Mouse (Mus musculus): ENCODE results near the gene Slc5a5.
"Not testable (repeated sequence)": the region's sequence is repeated elsewhere in the genome, so short reads cannot be mapped to it uniquely, and the experiment has no call there.

Slc5a5 gene

GRCm38 (mm10) chr8:70903112-70903511 lies 10.6 kb upstream of the Slc5a5 start:
- DNase-seq (ENCODE audit: low read depth, low spot score), result no peak

- DNase-seq (ENCODE audit: low read depth, low spot score), result no peak
These were observed 9.7 kb upstream of the Slc5a5 start for GRCm38 (mm10) chr8:70902211-70902610.

GRCm38 (mm10) chr8:70900872-70901387 lies 8.4 kb upstream of the Slc5a5 start:
- no peak for DNase-seq (ENCODE audit: low read depth, low spot score)

- DNase-seq (ENCODE audit: low read depth, low spot score), result no peak
These were observed 6.7 kb upstream of the Slc5a5 start for GRCm38 (mm10) chr8:70899226-70899625.

GRCm38 (mm10) chr8:70898661-70899198 lies 6.2 kb upstream of the Slc5a5 start:
- DNase-seq (ENCODE audit: low read depth, low spot score), result no peak

- peak; percentile 88 for DNase-seq (ENCODE audit: low read depth, low spot score)
These were observed 5.3 kb upstream of the Slc5a5 start for GRCm38 (mm10) chr8:70897681-70898413.

- DNase-seq (ENCODE audit: low read depth, low spot score), result peak; percentile 98
These were observed 4.6 kb upstream of the Slc5a5 start, which contains the start of gene Rpl18a for GRCm38 (mm10) chr8:70897021-70897680. Gene Rpl18a (minus strand): TSS chr8:70897412.

GRCm38 (mm10) chr8:70896316-70897020 lies 3.9 kb upstream of the Slc5a5 start:
- no peak for DNase-seq (ENCODE audit: low read depth, low spot score)

GRCm38 (mm10) chr8:70895571-70896259 lies 3.2 kb upstream of the Slc5a5 start:
- DNase-seq (ENCODE audit: low read depth, low spot score), result not testable (repeated sequence)

GRCm38 (mm10) chr8:70894771-70895545 lies 2.4 kb upstream of the Slc5a5 start:
- no peak for DNase-seq (ENCODE audit: low read depth, low spot score)

GRCm38 (mm10) chr8:70894385-70894720 lies 1.8 kb upstream of the Slc5a5 start:
- DNase-seq (ENCODE audit: low read depth, low spot score), result no peak

GRCm38 (mm10) chr8:70893656-70894384 lies 1.3 kb upstream of the Slc5a5 start:
- DNase-seq (ENCODE audit: low read depth, low spot score), result peak; percentile 88

- no peak for DNase-seq (ENCODE audit: low read depth, low spot score)
These were observed 519 bp upstream of the Slc5a5 start for GRCm38 (mm10) chr8:70892896-70893655.

GRCm38 (mm10) chr8:70891356-70891755 lies 1.2 kb downstream of the Slc5a5 start:
- no peak for DNase-seq (ENCODE audit: low read depth, low spot score)

- no peak for DNase-seq (ENCODE audit: low read depth, low spot score)
These were observed 1.9 kb downstream of the Slc5a5 start for GRCm38 (mm10) chr8:70890656-70891055.

- no peak for DNase-seq (ENCODE audit: low read depth, low spot score)
These were observed 4.9 kb downstream of the Slc5a5 start for GRCm38 (mm10) chr8:70887669-70888068.

GRCm38 (mm10) chr8:70885612-70886011 lies 6.9 kb downstream of the Slc5a5 start:
- DNase-seq (ENCODE audit: low read depth, low spot score), result peak; percentile 69

- no peak for DNase-seq (ENCODE audit: low read depth, low spot score)
These were observed 7.9 kb downstream of the Slc5a5 start for GRCm38 (mm10) chr8:70884683-70885082.

GRCm38 (mm10) chr8:70884186-70884585 lies 8.4 kb downstream of the Slc5a5 start:
- DNase-seq (ENCODE audit: low read depth, low spot score), result no peak
